Mouse (Mus musculus): ENCODE measurements around the gene Rtn4rl1.

- TF ChIP-seq POLR2A (IDR thresholded peaks at IDR 0.05; ENCODE audit: insufficient read depth, low read depth, low read length) = 0 out of 2 replicates have a peak, but pooled peaks have one; percentile 10
- peak; percentile 31 for TF ChIP-seq CTCF (IDR thresholded peaks at IDR 0.05)
Measured at GRCm38 (mm10) chr11:75164750-75165149, 28.8 kb upstream of the Rtn4rl1 start.

All from heart, adult 2 months (tissue).